In genomic region chr2:69897039-69897617, GRCm38 (mm10) we compare ENCODE assay signal across 8 mouse cellular contexts. TPM values are rescaled to one million over a fixed set of nuclear protein-coding genes. Genes with fewer than 3 reads are reported as not detected.
A peak's percentile ranks its signal among the peaks of the same experiment; 100 is the strongest.
DNase-seq lines count a peak whose midpoint lies in the region; ATAC-seq and TF ChIP-seq lines count a peak whose summit lies in the region.

Gene Ubr3, plus strand, starts transcription at chr2:69897246.

- WGBS in heart, embryonic 12.5 days: 3% methylated on average over 54 of the region's 65 CpGs
- WGBS in kidney, postnatal 0 days: under 1% methylated on average over 62 of the region's 65 CpGs
- under 1% methylated on average over 64 of the region's 65 CpGs for WGBS in liver, embryonic 11.5 days
- WGBS in stomach, embryonic 14.5 days: under 1% methylated on average over 60 of the region's 65 CpGs

- H3K4me2 ChIP-seq in heart, embryonic 12.5 days: peak within 1 kb of the TSS; percentile 94
- H3K4me2 ChIP-seq in kidney, postnatal 0 days (ENCODE audit: low read length): peak within 1 kb of the TSS; percentile 98
- H3K4me2 ChIP-seq in liver, embryonic 11.5 days: peak within 1 kb of the TSS; percentile 90
- peak within 1 kb of the TSS; percentile 94 for H3K4me2 ChIP-seq in stomach, embryonic 14.5 days (replicated peaks; ENCODE audit: low read depth, low read length)

- peak within 1 kb of the TSS; percentile 87 for H3K9ac ChIP-seq in heart, embryonic 12.5 days
- H3K9ac ChIP-seq in kidney, postnatal 0 days (ENCODE audit: low read depth, low read length): peak within 1 kb of the TSS; percentile 100
- peak within 1 kb of the TSS; percentile 79 for H3K9ac ChIP-seq in liver, embryonic 11.5 days (ENCODE audit: low read depth, low read length)
- peak within 1 kb of the TSS; percentile 99 for H3K9ac ChIP-seq in stomach, embryonic 14.5 days (replicated peaks; ENCODE audit: low read depth, low read length)

- ATAC-seq in erythroid progenitor cell, adult 5-6 weeks (replicated peaks; ENCODE audit: low FRiP score, poor library complexity, severe bottlenecking): peak; percentile 92
- peak; percentile 99 for ATAC-seq in heart, embryonic 12.5 days (ENCODE audit: insufficient number of reproducible peaks, low FRiP score)
- ATAC-seq in kidney, postnatal 0 days (replicated peaks; ENCODE audit: low FRiP score, low read depth): peak; percentile 100
- ATAC-seq in liver, embryonic 11.5 days (replicated peaks; ENCODE audit: low FRiP score): peak; percentile 95
- ATAC-seq in stomach, embryonic 14.5 days (ENCODE audit: insufficient number of reproducible peaks, insufficient read depth, low FRiP score, low read depth): peak; percentile 98

- peak within 1 kb of the TSS; percentile 92 for H3K27ac ChIP-seq in heart, embryonic 12.5 days (ENCODE audit: poor library complexity, severe bottlenecking)
- peak within 1 kb of the TSS; percentile 96 for H3K27ac ChIP-seq in kidney, postnatal 0 days
- peak within 1 kb of the TSS; percentile 90 for H3K27ac ChIP-seq in liver, embryonic 11.5 days (ENCODE audit: low read depth, low read length)
- H3K27ac ChIP-seq in stomach, embryonic 14.5 days (ENCODE audit: low read length): peak within 1 kb of the TSS; percentile 91

- H3K9me3 ChIP-seq in heart, embryonic 12.5 days (replicated peaks): no peaks in the 10 kb centered on the region
- H3K9me3 ChIP-seq in kidney, postnatal 0 days (replicated peaks; ENCODE audit: low read length): no peaks in the 10 kb centered on the region
- no peaks in the 10 kb centered on the region for H3K9me3 ChIP-seq in liver, embryonic 11.5 days (ENCODE audit: control insufficient read depth, low read length)
- no peaks in the 10 kb centered on the region for H3K9me3 ChIP-seq in stomach, embryonic 14.5 days (ENCODE audit: control insufficient read depth, low read depth, low read length)

- no peak for TF ChIP-seq CTCF in kidney, postnatal 0 days (IDR thresholded peaks at IDR 0.05; ENCODE audit: low read depth)

- peak within 1 kb of the TSS; percentile 66 for H3K4me3 ChIP-seq in heart, embryonic 12.5 days
- H3K4me3 ChIP-seq in kidney, postnatal 0 days (replicated peaks; ENCODE audit: low read depth, low read length): peak within 1 kb of the TSS; percentile 99
- H3K4me3 ChIP-seq in liver, embryonic 11.5 days (ENCODE audit: low read depth, low read length): peak within 1 kb of the TSS; percentile 90
- H3K4me3 ChIP-seq in stomach, embryonic 14.5 days (ENCODE audit: low read depth, low read length): peak within 1 kb of the TSS; percentile 98

- no peaks in the 10 kb centered on the region for H3K27me3 ChIP-seq in heart, embryonic 12.5 days (replicated peaks)
- no peaks in the 10 kb centered on the region for H3K27me3 ChIP-seq in kidney, postnatal 0 days (ENCODE audit: insufficient read depth, low read length)
- H3K27me3 ChIP-seq in liver, embryonic 11.5 days (replicated peaks; ENCODE audit: control insufficient read depth, insufficient read depth, low read length): no peaks in the 10 kb centered on the region
- H3K27me3 ChIP-seq in stomach, embryonic 14.5 days (ENCODE audit: control insufficient read depth, insufficient read depth, low read length): no peaks in the 10 kb centered on the region

- peak; percentile 96 for DNase-seq in CD4-positive helper T cell, adult 2 months (ENCODE audit: low read depth, low spot score)
- DNase-seq in brain, embryonic 18.5 days (ENCODE audit: low read depth, low spot score): peak; percentile 86
- DNase-seq in kidney, postnatal 0 days (ENCODE audit: low spot score): peak; percentile 98
- DNase-seq in liver, embryonic 11.5 days (ENCODE audit: low spot score): peak; percentile 98
- DNase-seq in naive thymus-derived CD4-positive, alpha-beta T cell, adult 2 months (ENCODE audit: low read depth): peak; percentile 97

- peaks cover 15% of the 10 kb centered on the region for H3K4me1 ChIP-seq in heart, embryonic 12.5 days (replicated peaks)
- H3K4me1 ChIP-seq in kidney, postnatal 0 days (replicated peaks; ENCODE audit: insufficient read depth, low read length): no peaks in the 10 kb centered on the region
- peaks cover 16% of the 10 kb centered on the region for H3K4me1 ChIP-seq in liver, embryonic 11.5 days (replicated peaks; ENCODE audit: control insufficient read depth, insufficient read depth, low read length)
- H3K4me1 ChIP-seq in stomach, embryonic 14.5 days (ENCODE audit: control insufficient read depth, insufficient read depth, low read length): peaks cover 13% of the 10 kb centered on the region; the same call in 1 of the 2 replicates

- peaks cover 10% of the 10 kb centered on the region for H3K36me3 ChIP-seq in heart, embryonic 12.5 days
- H3K36me3 ChIP-seq in kidney, postnatal 0 days (ENCODE audit: insufficient read depth, low read length): 0 out of 2 replicates have a peak, but pooled peaks cover 4% of the 10 kb centered on the region
- no peaks in the 10 kb centered on the region for H3K36me3 ChIP-seq in liver, embryonic 11.5 days (ENCODE audit: control insufficient read depth, insufficient read depth, low read length)
- no peaks in the 10 kb centered on the region for H3K36me3 ChIP-seq in stomach, embryonic 14.5 days (ENCODE audit: control insufficient read depth, insufficient read depth, low read length)

RNA-seq across cellular contexts. Expression of gene Ubr3, which starts in this region (rescaled TPM):
- total RNA-seq in erythroid progenitor cell, adult 5-6 weeks (2015; ENCODE audit: low replicate concordance): 70.3 and 101 TPM in 2 replicates
- 53.0 and 72.6 TPM in 2 replicates for total RNA-seq in erythroid progenitor cell, adult 5-6 weeks (2017; ENCODE audit: low replicate concordance)
- polyA plus RNA-seq in heart, embryonic 12.5 days (2016; fragmentation: Nextera tagmentation; extraction: Ambion mirVana): 18.6 and 20.3 TPM in 2 replicates
- polyA plus RNA-seq in kidney, postnatal 0 days (2015; fragmentation: Nextera tagmentation; extraction: Ambion mirVana): 12.8 and 13.0 TPM in 2 replicates
- 11.3 and 11.5 TPM in 2 replicates for polyA plus RNA-seq in liver, embryonic 11.5 days (2014; fragmentation: Nextera tagmentation; extraction: Ambion mirVana)
- polyA plus RNA-seq in stomach, embryonic 14.5 days (2014; fragmentation: Nextera tagmentation; extraction: Ambion mirVana): 19.6 and 21.6 TPM in 2 replicates

Comparison
In these comparisons a context has a peak if more than half of its experiments do, and no peak if none do; other contexts are left out.
1. Peak in every context shown above with its lines: DNase-seq, ATAC-seq, H3K4me3 ChIP-seq and H3K27ac ChIP-seq.